Mouse (Mus musculus) embryonic fibroblast, embryonic 13.5 days (primary cell): Measurements from ENCODE around the gene Emilin1. TPM values are rescaled to one million over a fixed set of nuclear protein-coding genes. Genes with fewer than 3 reads are reported as not detected.

Experiments
- H3K27ac ChIP-seq: 2 replicates; pipeline ENCODE4 v1.5.1; 2012; ENCODE audit warnings: low read length, control low read depth, inconsistent platforms; ENCODE audit not compliant: insufficient read depth
- H3K4me1 ChIP-seq: 2 replicates; pipeline ENCODE4 v1.6.1; 2011; ENCODE audit warnings: low read length; ENCODE audit not compliant: control insufficient read depth, insufficient read depth
- H3K4me3 ChIP-seq: 2 replicates; pipeline ENCODE4 v1.5.1; 2011; ENCODE audit warnings: mild to moderate bottlenecking, control low read depth, low read length; ENCODE audit not compliant: insufficient read depth
- CTCF ChIP-seq: IDR thresholded peaks from 2 replicates; pipeline ENCODE4 v1.5.1; 2011; ENCODE audit warnings: mild to moderate bottlenecking, control low read depth, low read length, moderate library complexity, borderline replicate concordance; ENCODE audit not compliant: insufficient read depth
- POLR2A ChIP-seq: IDR thresholded peaks from 2 replicates; pipeline ENCODE4 v1.6.1; 2011; ENCODE audit warnings: low read depth, mild to moderate bottlenecking, control low read depth, low read length, moderate library complexity
- polyA plus RNA-seq: library from polyadenylated mRNA; stranded (reverse); fragments of >200 nt; gene quantifications from 2 replicates; pipeline ENCODE4 v1.2.4, GENCODE M21; 2011; ENCODE audit warnings: low read depth; ENCODE audit not compliant: missing spikeins, insufficient read length

Gene Emilin1
- polyA plus RNA-seq, 1 experiment: 85.9 TPM

- H3K27ac ChIP-seq: no peak overlapping the region
- peak overlapping the region; percentile 13; the same call in 1 of the 2 replicates for H3K4me3 ChIP-seq
- TF ChIP-seq CTCF: peak; percentile 21; the same call in 1 of the 2 replicates
- no peak for TF ChIP-seq POLR2A
- peaks cover 10% of the 10 kb centered on the region for H3K4me1 ChIP-seq
These were observed 2.8 kb downstream of the Emilin1 start for GRCm38 (mm10) chr5:30915974-30916433.

GRCm38 (mm10) chr5:30916841-30917240 is 3.6 kb downstream of the Emilin1 start:
- Histone ChIP-seq H3K4me1 (peaks cover 11% of the 10 kb centered on the region), H3K4me3 (no peak overlapping the region), H3K27ac (no peak overlapping the region)
- no peak for TF ChIP-seq CTCF
- no peak for TF ChIP-seq POLR2A

GRCm38 (mm10) chr5:30917348-30917747 is 4.1 kb downstream of the Emilin1 start:
- Histone ChIP-seq H3K4me1 (peaks cover 8% of the 10 kb centered on the region), H3K4me3 (no peak overlapping the region), H3K27ac (no peak overlapping the region)
- TF ChIP-seq CTCF: no peak
- TF ChIP-seq POLR2A: no peak

DNA sequence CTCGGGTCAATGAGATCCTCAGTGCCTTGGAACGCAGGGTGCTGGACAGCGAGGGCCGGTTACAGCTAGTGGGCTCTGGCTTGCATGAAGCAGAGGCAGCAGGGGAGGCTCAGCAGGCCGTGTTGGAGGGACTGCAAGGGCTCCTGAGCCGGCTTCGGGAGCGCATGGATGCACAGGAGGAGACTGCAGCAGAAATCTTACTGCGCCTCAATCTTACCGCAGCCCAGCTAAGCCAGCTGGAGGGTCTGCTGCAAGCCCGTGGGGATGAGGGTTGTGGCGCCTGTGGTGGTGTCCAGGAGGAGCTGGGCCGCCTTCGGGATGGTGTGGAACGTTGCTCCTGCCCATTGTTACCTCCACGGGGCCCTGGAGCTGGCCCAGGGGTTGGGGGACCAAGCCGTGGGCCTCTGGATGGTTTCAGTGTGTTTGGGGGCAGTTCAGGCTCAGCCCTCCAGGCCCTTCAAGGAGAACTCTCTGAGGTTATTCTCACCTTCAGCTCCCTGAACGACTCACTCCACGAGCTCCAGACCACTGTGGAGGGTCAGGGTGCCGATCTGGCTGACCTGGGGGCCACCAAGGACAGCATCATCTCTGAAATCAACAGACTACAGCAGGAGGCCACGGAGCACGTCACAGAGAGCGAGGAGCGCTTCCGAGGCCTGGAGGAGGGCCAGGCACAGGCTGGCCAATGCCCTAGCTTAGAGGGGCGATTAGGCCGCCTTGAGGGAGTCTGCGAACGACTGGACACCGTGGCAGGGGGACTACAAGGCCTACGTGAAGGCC is 4.9 kb downstream of the Emilin1 start:
- Histone ChIP-seq H3K4me3 (no peak overlapping the region), H3K4me1 (peaks cover 3% of the 10 kb centered on the region; the same call in 1 of the 2 replicates), H3K27ac (no peak overlapping the region)
- TF ChIP-seq CTCF: no peak
- no peak for TF ChIP-seq POLR2A

DNA sequence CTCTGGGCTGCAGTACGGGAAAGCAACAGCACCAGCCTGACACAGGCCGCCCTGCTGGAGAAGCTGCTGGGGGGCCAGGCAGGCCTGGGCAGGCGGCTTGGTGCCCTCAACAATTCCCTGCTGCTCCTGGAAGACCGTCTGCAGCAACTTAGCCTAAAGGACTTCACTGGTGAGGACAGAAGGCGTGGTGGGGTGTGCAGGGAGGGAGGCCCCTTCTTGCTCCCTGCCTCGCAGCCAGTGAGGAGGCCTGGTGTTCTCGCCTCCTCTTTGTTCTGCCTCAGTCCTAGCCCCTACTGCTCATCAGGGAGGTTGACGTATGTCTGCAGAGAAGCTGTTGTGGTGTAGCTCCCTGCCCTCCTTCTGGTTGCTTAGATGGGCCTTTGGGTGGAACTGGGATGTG is 5.5 kb downstream of the Emilin1 start:
- H3K4me1 ChIP-seq: peaks cover 3% of the 10 kb centered on the region; the same call in 1 of the 2 replicates
- H3K4me3 ChIP-seq: no peak overlapping the region
- no peak overlapping the region for H3K27ac ChIP-seq
- no peak for TF ChIP-seq CTCF
- no peak for TF ChIP-seq POLR2A

DNA sequence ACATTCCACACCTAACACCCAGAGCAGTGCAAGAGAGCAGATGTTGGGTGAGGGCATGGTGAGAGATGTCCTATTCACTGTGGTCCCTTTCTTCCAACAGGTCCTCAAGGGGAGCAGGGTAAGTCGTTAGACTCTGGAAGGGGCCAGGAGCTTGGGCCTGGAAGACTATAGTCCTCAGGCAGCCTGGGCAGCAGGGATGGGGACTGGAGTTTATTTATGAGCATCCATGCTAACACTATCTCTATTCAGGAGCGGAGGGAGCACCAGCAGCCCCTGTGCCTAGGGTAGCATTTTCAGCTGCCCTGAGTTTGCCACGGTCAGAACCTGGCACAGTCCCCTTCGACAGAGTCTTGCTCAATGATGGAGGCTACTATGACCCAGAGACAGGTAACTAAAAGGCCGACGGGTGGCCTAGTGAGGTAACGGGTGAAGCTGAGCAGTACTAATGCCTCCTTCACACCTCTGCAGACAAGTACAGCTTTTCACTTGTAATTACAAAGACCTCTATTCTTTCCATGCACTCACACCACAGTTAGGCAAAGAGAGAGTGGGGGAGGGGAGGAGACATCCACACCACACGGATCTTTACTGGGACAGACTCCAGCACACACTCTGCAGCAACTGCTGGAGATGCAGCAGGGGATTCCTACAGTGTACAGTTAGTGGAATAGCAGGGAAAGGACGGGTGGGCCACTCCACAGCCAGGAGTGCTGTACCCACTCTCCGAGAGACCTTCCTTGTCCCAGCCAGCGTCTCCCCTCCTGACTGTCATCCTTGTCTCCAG is 6.8 kb downstream of the Emilin1 start:
- peaks cover 3% of the 10 kb centered on the region; the same call in 1 of the 2 replicates for H3K4me1 ChIP-seq
- no peak overlapping the region for H3K4me3 ChIP-seq
- no peak overlapping the region for H3K27ac ChIP-seq
- TF ChIP-seq POLR2A (no peak), CTCF (no peak)

GRCm38 (mm10) chr5:30920621-30921020 is 7.4 kb downstream of the Emilin1 start:
- no peak for TF ChIP-seq POLR2A
- TF ChIP-seq CTCF: no peak
- no peak overlapping the region for H3K4me3 ChIP-seq
- H3K4me1 ChIP-seq: peaks cover 3% of the 10 kb centered on the region; the same call in 1 of the 2 replicates
- no peak overlapping the region for H3K27ac ChIP-seq

DNA sequence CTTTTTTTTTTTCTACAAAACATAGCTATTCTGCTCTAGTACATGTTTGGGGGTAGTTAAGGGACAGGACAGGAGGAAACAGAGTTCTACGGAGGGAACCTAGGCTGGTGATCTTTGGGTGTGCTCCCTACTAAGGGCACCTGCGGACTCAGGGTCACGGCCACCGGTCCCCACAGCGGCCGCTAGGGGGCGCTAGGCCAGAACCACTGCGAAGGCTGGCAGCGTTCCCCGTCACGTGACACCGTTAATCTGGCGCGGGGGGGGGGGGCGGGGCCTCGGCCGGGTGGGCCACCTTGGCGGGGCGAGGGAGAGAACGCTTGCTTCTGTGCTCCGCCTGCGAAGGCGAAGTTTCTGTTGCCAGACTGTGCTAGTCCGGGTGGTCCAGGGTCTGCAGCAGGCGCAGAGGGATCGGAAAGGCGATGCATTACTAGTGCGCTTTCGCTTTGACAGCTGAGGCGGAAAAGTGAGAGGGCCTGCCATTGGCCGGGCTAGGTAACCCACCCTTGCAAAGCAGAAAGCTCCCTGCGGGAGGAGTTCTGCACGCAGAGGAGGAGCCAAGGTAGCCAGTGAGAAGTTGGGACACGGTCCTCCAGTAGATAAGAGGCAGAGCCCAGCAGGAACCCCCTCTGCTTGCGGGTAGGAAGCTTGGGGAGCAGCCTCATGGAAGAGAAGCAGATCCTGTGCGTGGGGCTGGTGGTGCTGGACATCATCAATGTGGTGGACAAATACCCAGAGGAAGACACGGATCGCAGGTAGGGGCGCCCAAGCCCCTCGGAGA is 8.2 kb downstream of the Emilin1 start, which contains the start of gene Khk:
TSS of gene Khk (plus strand) at position 176 of the 778 bp plus-strand sequence.
- TF ChIP-seq POLR2A: peak; percentile 64
- peak; percentile 83 for TF ChIP-seq CTCF
- Histone ChIP-seq H3K27ac (no peak within 1 kb of the TSS), H3K4me1 (peaks cover 3% of the 10 kb centered on the region; the same call in 1 of the 2 replicates), H3K4me3 (peak within 1 kb of the TSS; percentile 49)

DNA sequence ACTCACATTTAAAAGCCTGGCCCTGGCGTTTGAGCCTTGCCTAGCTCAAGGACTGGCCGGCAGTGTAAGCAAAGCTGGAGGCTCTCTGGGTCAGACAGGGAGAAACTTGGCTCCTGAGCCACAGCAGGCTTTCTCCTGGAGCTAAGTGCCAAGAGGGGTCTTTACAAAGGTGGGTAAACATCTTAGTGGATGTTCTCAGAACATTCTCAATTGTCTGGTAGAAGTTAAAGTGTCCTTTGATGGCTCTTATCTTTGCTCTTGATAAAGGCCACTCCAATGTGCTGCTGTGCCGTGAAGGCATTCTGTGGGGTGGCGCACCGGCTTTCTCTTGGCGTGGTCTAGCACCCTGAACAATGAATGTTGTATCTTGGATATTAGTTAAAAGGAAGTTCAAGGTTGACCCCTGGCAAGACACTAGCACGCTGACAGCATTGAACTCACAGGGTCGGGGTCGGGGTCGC is 9.4 kb downstream of the Emilin1 start:
- H3K27ac ChIP-seq: no peak overlapping the region
- TF ChIP-seq POLR2A (no peak), CTCF (no peak)
- H3K4me3 ChIP-seq: no peak overlapping the region
- peaks cover 3% of the 10 kb centered on the region; the same call in 1 of the 2 replicates for H3K4me1 ChIP-seq

GRCm38 (mm10) chr5:30923119-30923518 is 9.9 kb downstream of the Emilin1 start:
- no peak for TF ChIP-seq POLR2A
- TF ChIP-seq CTCF: no peak
- no peak overlapping the region for H3K4me3 ChIP-seq
- H3K4me1 ChIP-seq: peaks cover 3% of the 10 kb centered on the region; the same call in 1 of the 2 replicates
- no peak overlapping the region for H3K27ac ChIP-seq
